Mouse (Mus musculus) neural tube, embryonic 11.5 days (tissue): ENCODE results near the gene Olfr871. TPM values are rescaled to one million over a fixed set of nuclear protein-coding genes. Genes with fewer than 3 reads are reported as not detected.
"Not testable (repeated sequence)": the region's sequence is repeated elsewhere in the genome, so short reads cannot be mapped to it uniquely, and the experiment has no call there.

Experiments
- ATAC-seq: fragments of 200-750 bp; cut with Nextera tagmentation; 2 replicates; pipeline ENCODE4 v1.8.0; 2017; ENCODE audit warnings: moderate number of reproducible peaks, mild to moderate bottlenecking, moderate TSS enrichment, moderate library complexity; ENCODE audit not compliant: insufficient read depth, low FRiP score, low TSS enrichment
- DNase-seq: peaks from one replicate; pipeline ENCODE4 v3.0.0-alpha.2; 2015; ENCODE audit warnings: low spot score
- H3K27ac ChIP-seq: fragments of 300-500 bp; sonication (generic); 2 replicates; pipeline ENCODE4 v1.5.1; 2014; ENCODE audit warnings: low read depth, mild to moderate bottlenecking, low read length
- H3K27me3 ChIP-seq: fragments of 300-500 bp; sonication (generic); 2 replicates; pipeline ENCODE4 v1.6.1; 2014; ENCODE audit warnings: mild to moderate bottlenecking, low read length, mixed read lengths; ENCODE audit not compliant: control insufficient read depth, insufficient read depth
- H3K36me3 ChIP-seq: fragments of 300-500 bp; sonication (generic); 2 replicates; pipeline ENCODE4 v1.6.1; 2014; ENCODE audit warnings: mild to moderate bottlenecking, low read length, moderate library complexity, mixed read lengths; ENCODE audit not compliant: control insufficient read depth, insufficient read depth
- H3K4me1 ChIP-seq: fragments of 300-500 bp; sonication (generic); 2 replicates; pipeline ENCODE4 v1.6.1; 2014; ENCODE audit warnings: low read length, mixed read lengths; ENCODE audit not compliant: control insufficient read depth, insufficient read depth
- H3K4me2 ChIP-seq: fragments of 300-500 bp; sonication (generic); 2 replicates; pipeline ENCODE4 v1.6.1; 2014; ENCODE audit warnings: low read depth, mild to moderate bottlenecking, moderate library complexity
- H3K4me3 ChIP-seq: fragments of 300-500 bp; sonication (generic); 2 replicates; pipeline ENCODE4 v1.5.1; 2014; ENCODE audit warnings: low read depth, low read length
- H3K9ac ChIP-seq: fragments of 300-500 bp; sonication (generic); 2 replicates; pipeline ENCODE4 v1.6.1; 2014; ENCODE audit warnings: mild to moderate bottlenecking, low read length
- H3K9me3 ChIP-seq: fragments of 300-500 bp; sonication (generic); 2 replicates; pipeline ENCODE4 v1.6.1; 2016; ENCODE audit warnings: low read length; ENCODE audit not compliant: control insufficient read depth
- WGBS: fragments of 180-500 bp; shearing (Covaris S2); extraction: QIAGEN DNeasy Blood & Tissue Kit; methylation state at CpG from one replicate; pipeline ENCODE4 v1.1.7; 2014; 5-methylcytosine and 5-hydroxymethylcytosine counted together
- polyA plus RNA-seq: library from polyadenylated mRNA; unstranded; fragments of >200 nt; fragmentation: Nextera tagmentation; extraction: Ambion mirVana; gene quantifications from 2 replicates; pipeline ENCODE4 v1.2.1, GENCODE M21; 2014

Olfr871 gene
- polyA plus RNA-seq = not detected in 2 replicates

GRCm38 (mm10) chr9:20211907-20212306, at the start of gene Olfr871:
TSS of gene Olfr871 (plus strand) at chr9:20212207.
- H3K36me3 ChIP-seq = no peaks in the 10 kb centered on the region
- ATAC-seq = no peak
- H3K27me3 ChIP-seq = no peaks in the 10 kb centered on the region
- H3K27ac ChIP-seq = no peak within 1 kb of the TSS
- H3K9me3 ChIP-seq = no peaks in the 10 kb centered on the region
- DNase-seq = no peak
- H3K4me2 ChIP-seq = no peak within 1 kb of the TSS
- no peaks in the 10 kb centered on the region for H3K4me1 ChIP-seq
- H3K4me3 ChIP-seq = no peak within 1 kb of the TSS
- no peak within 1 kb of the TSS for H3K9ac ChIP-seq

- no peaks in the 10 kb centered on the region for H3K27me3 ChIP-seq
- no peak within 1 kb of the TSS for H3K27ac ChIP-seq
- H3K4me2 ChIP-seq = no peak within 1 kb of the TSS
- 78% methylated on average over 2 of the region's 2 CpGs for WGBS
- DNase-seq = no peak
- H3K4me1 ChIP-seq = no peaks in the 10 kb centered on the region
- H3K4me3 ChIP-seq = no peak within 1 kb of the TSS
- no peaks in the 10 kb centered on the region; the same call in 1 of the 2 replicates for H3K9me3 ChIP-seq
- no peaks in the 10 kb centered on the region for H3K36me3 ChIP-seq
- H3K9ac ChIP-seq = no peak within 1 kb of the TSS
- ATAC-seq = no peak
Measured at GRCm38 (mm10) chr9:20173957-20174356, 38.0 kb upstream of the Olfr871 start, which contains the start of gene Olfr870. TSS of gene Olfr870 (minus strand) at chr9:20174057.

- H3K36me3 ChIP-seq = no peaks in the 10 kb centered on the region
- no peak for ATAC-seq
- no peak overlapping the region for H3K4me2 ChIP-seq
- no peaks in the 10 kb centered on the region; the same call in 1 of the 2 replicates for H3K9me3 ChIP-seq
- WGBS = 73% methylated on average over 5 of the region's 5 CpGs
- DNase-seq = no peak
- H3K27ac ChIP-seq = no peak overlapping the region
- H3K27me3 ChIP-seq = no peaks in the 10 kb centered on the region
- H3K4me1 ChIP-seq = no peaks in the 10 kb centered on the region
- H3K4me3 ChIP-seq = no peak overlapping the region
- H3K9ac ChIP-seq = no peak overlapping the region
Measured at GRCm38 (mm10) chr9:20179463-20179862, 32.5 kb upstream of the Olfr871 start.

- DNase-seq (no peak), ATAC-seq (no peak)
- H3K27ac ChIP-seq = no peak overlapping the region
- H3K4me3 ChIP-seq = no peak overlapping the region
- no peaks in the 10 kb centered on the region for H3K36me3 ChIP-seq
- H3K9me3 ChIP-seq = peaks cover 6% of the 10 kb centered on the region; the same call in 1 of the 2 replicates
- no peak overlapping the region for H3K9ac ChIP-seq
- WGBS = 69% methylated on average over 1 of the region's 1 CpGs
- no peaks in the 10 kb centered on the region for H3K4me1 ChIP-seq
- no peak overlapping the region for H3K4me2 ChIP-seq
- no peaks in the 10 kb centered on the region for H3K27me3 ChIP-seq
Measured at GRCm38 (mm10) chr9:20202131-20202530, 9.9 kb upstream of the Olfr871 start.

GRCm38 (mm10) chr9:20203413-20203984, 8.5 kb upstream of the Olfr871 start:
- H3K36me3 ChIP-seq, H3K27me3 ChIP-seq, ATAC-seq, H3K9ac ChIP-seq, H3K9me3 ChIP-seq, H3K4me1 ChIP-seq, H3K27ac ChIP-seq, H3K4me3 ChIP-seq, H3K4me2 ChIP-seq, DNase-seq: not testable (repeated sequence)
- WGBS = 96% methylated on average over 7 of the region's 7 CpGs

- Histone ChIP-seq H3K36me3 (no peaks in the 10 kb centered on the region), H3K4me2 (no peak overlapping the region), H3K27me3 (no peaks in the 10 kb centered on the region), H3K9me3 (no peaks in the 10 kb centered on the region), H3K4me1 (no peaks in the 10 kb centered on the region), H3K27ac (no peak overlapping the region), H3K9ac (no peak overlapping the region), H3K4me3 (no peak overlapping the region)
- 56% methylated on average over 1 of the region's 1 CpGs for WGBS
- ATAC-seq (no peak), DNase-seq (no peak)
Measured at GRCm38 (mm10) chr9:20210812-20211211, 1.2 kb upstream of the Olfr871 start.

- DNase-seq (no peak), ATAC-seq (no peak)
- Histone ChIP-seq H3K9me3 (no peaks in the 10 kb centered on the region), H3K4me1 (no peaks in the 10 kb centered on the region), H3K27ac (no peak overlapping the region), H3K4me3 (no peak overlapping the region), H3K4me2 (no peak overlapping the region), H3K9ac (no peak overlapping the region), H3K36me3 (no peaks in the 10 kb centered on the region), H3K27me3 (no peaks in the 10 kb centered on the region)
- WGBS = 73% methylated on average over 2 of the region's 2 CpGs
Measured at GRCm38 (mm10) chr9:20211477-20211876, 530 bp upstream of the Olfr871 start.

GRCm38 (mm10) chr9:20236819-20237218, 24.8 kb downstream of the Olfr871 start, which contains the start of gene Olfr872:
TSS of gene Olfr872 (plus strand) at chr9:20237119.
- no peak within 1 kb of the TSS for H3K4me3 ChIP-seq
- H3K4me2 ChIP-seq = no peak within 1 kb of the TSS
- H3K4me1 ChIP-seq = no peaks in the 10 kb centered on the region
- no peak within 1 kb of the TSS for H3K27ac ChIP-seq
- no peaks in the 10 kb centered on the region for H3K9me3 ChIP-seq
- DNase-seq (no peak), ATAC-seq (no peak)
- H3K36me3 ChIP-seq = no peaks in the 10 kb centered on the region
- no peaks in the 10 kb centered on the region for H3K27me3 ChIP-seq
- H3K9ac ChIP-seq = no peak within 1 kb of the TSS

- ATAC-seq = no peak
- H3K36me3 ChIP-seq = no peaks in the 10 kb centered on the region
- H3K9me3 ChIP-seq = no peaks in the 10 kb centered on the region
- no peaks in the 10 kb centered on the region for H3K27me3 ChIP-seq
- no peak overlapping the region for H3K4me2 ChIP-seq
- no peak overlapping the region for H3K4me3 ChIP-seq
- no peaks in the 10 kb centered on the region for H3K4me1 ChIP-seq
- DNase-seq = no peak
- H3K9ac ChIP-seq = no peak overlapping the region
- no peak overlapping the region for H3K27ac ChIP-seq
- 75% methylated on average over 2 of the region's 2 CpGs for WGBS
Measured at GRCm38 (mm10) chr9:20237378-20237777, 25.4 kb downstream of the Olfr871 start.
